Mouse (Mus musculus) brain, embryonic 14.5 days (tissue): ENCODE measurements around the gene Ppp1r21.

ENCODE experiments used
- CTCF ChIP-seq: fragments of 200-500 bp; IDR thresholded peaks from 2 replicates; pipeline ENCODE4 v1.5.1; 2012; ENCODE audit warnings: inconsistent platforms, mild to moderate bottlenecking, moderate library complexity, borderline replicate concordance; ENCODE audit not compliant: insufficient read depth, insufficient read length; ENCODE audit errors: extremely low read depth
- POLR2A ChIP-seq: fragments of 200-500 bp; IDR thresholded peaks from 2 replicates; pipeline ENCODE4 v1.6.1; 2012; ENCODE audit warnings: mild to moderate bottlenecking, inconsistent platforms, borderline replicate concordance; ENCODE audit not compliant: poor library complexity, insufficient read depth, insufficient read length, severe bottlenecking; ENCODE audit errors: extremely low read depth

GRCm38 (mm10) chr17:88609361-88609760 lies 79.4 kb downstream of the Ppp1r21 start:
- TF ChIP-seq POLR2A = no peak
- no peak for TF ChIP-seq CTCF
